Mouse (Mus musculus) neural tube, embryonic 11.5 days (tissue): ENCODE data around the gene Mrpl40. TPM values are rescaled to one million over a fixed set of nuclear protein-coding genes. Genes with fewer than 3 reads are reported as not detected.

Experiments
- polyA plus RNA-seq: library from polyadenylated mRNA; unstranded; fragments of >200 nt; fragmentation: Nextera tagmentation; extraction: Ambion mirVana; gene quantifications from 2 replicates; pipeline ENCODE4 v1.2.1, GENCODE M21; 2014

The Mrpl40 gene
- polyA plus RNA-seq, 1 experiment from 2014 or later = 86.3 TPM

Other genes with a start within 250 kb of the Mrpl40 start
- gene Sept5, start 246.9 kb downstream of the Mrpl40 start, polyA plus RNA-seq = 68.6 and 79.8 TPM in 2 replicates
- gene Cldn5, start 100.0 kb downstream of the Mrpl40 start, polyA plus RNA-seq = 35.2 and 37.7 TPM in 2 replicates
- 74.4 and 89.0 TPM in 2 replicates for gene Ufd1, start 65.1 kb downstream of the Mrpl40 start, polyA plus RNA-seq
- 60.5 and 62.2 TPM in 2 replicates for gene Cdc45, start 64.9 kb downstream of the Mrpl40 start, polyA plus RNA-seq
- gene 2510002D24Rik, start 40.3 kb downstream of the Mrpl40 start, polyA plus RNA-seq = 17.7 and 19.7 TPM in 2 replicates
- not detected in 2 replicates for gene Gm28539, start 40.3 kb downstream of the Mrpl40 start, polyA plus RNA-seq
- 12.8 and 14.6 TPM in 2 replicates for gene Hira, start 175 bp upstream of the Mrpl40 start, polyA plus RNA-seq